Mouse (Mus musculus) small intestine, adult 2 months (tissue): ENCODE measurements around the gene Asb2.
A peak's percentile ranks its signal among the peaks of the same experiment; 100 is the strongest.

ENCODE experiments used
- CTCF ChIP-seq: fragments of 200-500 bp; IDR thresholded peaks from 2 replicates; pipeline ENCODE4 v1.5.1; 2012; ENCODE audit warnings: low read depth, mild to moderate bottlenecking, control low read depth, inconsistent platforms, low read length, moderate library complexity, mixed read lengths; ENCODE audit not compliant: insufficient replicate concordance, insufficient read length; ENCODE audit errors: extremely low read depth
- POLR2A ChIP-seq: fragments of 200-500 bp; IDR thresholded peaks from 2 replicates; pipeline ENCODE4 v1.6.1; 2012; ENCODE audit warnings: low read depth, mild to moderate bottlenecking, control low read depth, inconsistent platforms, low read length, moderate library complexity

GRCm38 (mm10) chr12:103371711-103372110, 15.9 kb upstream of the Asb2 start:
- peak; percentile 84; the same call in 1 of the 2 replicates for TF ChIP-seq CTCF
- no peak for TF ChIP-seq POLR2A
